Mouse (Mus musculus): ENCODE measurements around the gene Myl6.

Myl6 gene

DNA sequence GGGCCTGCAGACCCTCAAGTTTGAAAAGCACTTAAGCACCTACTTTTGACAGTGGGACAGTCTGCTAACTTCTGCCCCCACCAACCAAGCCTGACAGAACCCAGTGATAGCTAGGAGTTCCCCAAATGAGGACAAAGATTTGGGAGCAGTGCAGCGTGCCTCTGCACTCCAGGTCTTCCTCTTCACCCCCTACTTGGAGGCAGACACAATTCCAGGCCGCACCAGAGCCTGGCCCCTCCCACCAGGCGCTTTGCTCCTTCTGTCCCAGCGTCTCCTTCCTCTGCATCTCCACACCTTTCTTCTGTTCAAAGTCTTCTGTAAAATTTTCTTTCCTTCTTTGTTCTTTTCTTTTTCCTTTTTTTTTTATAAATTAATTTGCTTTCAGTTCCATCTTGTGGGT lies 4.2 kb downstream of the Myl6 start:
- no peak for DNase-seq (ENCODE audit: low spot score in 2 of 2)

DNA sequence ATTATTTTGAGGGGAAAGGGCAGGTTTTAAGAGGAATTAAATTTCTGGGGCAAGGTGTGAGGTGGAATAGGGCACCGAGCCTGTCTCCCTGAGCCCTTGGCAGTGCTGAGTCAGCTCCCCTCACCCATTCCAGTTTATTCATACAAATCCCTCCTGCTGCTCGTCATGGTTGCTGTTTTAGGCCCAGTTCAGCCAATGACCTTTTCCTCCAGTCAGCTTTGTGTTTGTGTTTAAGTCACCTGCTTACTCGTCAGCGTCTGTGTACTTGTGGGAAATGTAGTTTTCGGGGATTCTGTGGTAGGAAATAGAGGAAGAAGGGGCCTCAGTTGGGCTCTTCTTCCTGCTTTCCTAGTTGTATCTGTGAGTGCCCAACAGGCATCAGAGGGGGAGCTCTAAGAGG lies 4.6 kb downstream of the Myl6 start:
- no peak for DNase-seq (ENCODE audit: low spot score in 2 of 2)

DNA sequence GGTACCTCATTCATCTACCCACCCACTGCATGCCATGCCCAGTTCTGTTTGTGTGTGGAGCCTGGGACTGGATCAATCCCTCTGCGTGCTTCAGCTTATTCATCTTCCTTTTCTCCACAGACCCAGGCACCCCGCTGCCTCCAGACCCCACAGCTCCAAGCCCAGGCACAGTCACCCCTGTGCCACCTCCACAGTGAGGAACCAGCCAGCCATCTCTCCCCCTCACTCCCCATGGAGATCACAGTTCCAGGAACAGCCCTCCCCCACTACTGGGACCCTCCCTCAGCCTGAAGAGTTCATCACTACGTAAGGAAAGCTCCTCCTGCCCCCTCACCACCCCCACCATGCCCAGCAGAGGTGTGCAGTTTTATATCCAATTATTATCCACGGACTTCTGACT lies 5.2 kb downstream of the Myl6 start:
- DNase-seq (ENCODE audit: low spot score in 2 of 2) = no peak

DNA sequence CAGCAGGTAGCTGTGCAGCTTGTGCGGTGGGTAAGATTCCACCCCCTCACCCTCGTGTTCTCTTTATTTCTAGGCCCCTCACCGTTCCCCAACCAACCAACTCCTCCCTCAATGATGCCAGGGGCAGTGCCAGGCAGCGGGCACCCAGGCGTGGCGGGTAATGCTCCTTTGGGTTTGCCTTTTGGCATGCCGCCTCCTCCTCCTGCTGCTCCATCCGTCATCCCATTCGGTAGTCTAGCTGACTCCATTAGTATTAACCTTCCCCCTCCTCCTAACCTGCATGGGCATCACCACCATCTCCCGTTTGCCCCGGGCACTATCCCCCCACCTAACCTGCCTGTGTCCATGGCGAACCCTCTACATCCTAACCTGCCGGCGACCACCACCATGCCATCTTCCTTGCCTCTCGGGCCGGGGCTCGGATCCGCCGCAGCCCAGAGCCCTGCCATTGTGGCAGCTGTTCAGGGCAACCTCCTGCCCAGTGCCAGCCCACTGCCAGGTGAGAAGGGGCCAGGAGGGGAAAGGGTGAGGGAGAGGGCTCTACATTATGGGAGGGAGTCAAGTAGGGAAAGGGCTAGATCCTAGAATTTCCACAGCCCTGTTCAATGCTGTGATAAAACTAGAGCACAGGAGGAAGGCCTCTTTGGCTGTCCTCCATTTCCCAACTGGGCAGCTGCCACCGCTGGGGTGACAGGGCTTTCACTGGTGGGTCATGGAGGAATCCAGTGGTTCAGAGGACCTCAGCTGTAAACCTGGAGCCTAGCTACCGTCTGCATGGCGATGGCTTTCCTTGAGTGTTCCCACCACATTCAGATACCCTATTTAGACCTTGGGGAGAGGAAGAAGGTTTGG lies 5.9 kb downstream of the Myl6 start:
- DNase-seq (ENCODE audit: low spot score in 2 of 2) = no peak

DNA sequence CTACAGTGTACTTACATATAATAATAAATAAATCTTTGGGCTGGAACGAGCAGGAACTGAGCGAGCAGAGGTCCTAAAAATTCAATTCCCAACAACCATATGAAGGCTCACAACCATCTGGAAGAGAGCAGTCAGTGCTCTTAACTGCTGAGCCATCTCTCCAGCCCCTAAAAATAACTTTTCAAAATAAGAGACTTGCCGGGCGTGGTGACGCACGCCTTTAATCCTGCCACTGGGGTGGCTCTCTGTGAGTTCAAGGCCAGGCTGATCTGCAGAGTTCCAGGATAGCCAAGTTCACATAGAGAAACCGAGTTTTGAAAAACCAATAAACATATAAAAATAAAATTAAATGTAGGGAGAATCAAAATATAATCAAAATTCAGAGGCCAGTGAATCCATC lies 7.6 kb downstream of the Myl6 start:
- no peak for DNase-seq (ENCODE audit: low spot score in 2 of 2)

DNA sequence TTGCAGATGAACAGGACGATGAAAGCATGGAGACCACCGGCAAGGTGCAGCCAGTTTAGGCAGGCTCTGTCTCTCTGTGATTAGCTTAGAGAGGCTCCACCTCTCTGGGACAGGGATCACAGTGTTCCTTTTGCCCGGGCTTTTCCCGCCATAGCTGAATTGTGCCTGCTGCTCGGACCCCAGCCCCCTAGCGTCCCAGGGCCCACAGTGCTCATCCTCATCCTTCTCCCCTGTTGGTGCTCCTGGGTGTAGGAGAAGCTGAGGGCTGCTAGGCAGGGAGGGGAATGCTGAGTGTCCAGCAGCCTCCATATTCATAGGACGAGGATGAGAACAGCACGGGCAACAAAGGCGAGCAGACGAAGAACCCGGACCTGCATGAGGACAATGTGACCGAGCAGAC lies 19.6 kb downstream of the Myl6 start:
- no peak for DNase-seq (ENCODE audit: low spot score in 2 of 2)

DNA sequence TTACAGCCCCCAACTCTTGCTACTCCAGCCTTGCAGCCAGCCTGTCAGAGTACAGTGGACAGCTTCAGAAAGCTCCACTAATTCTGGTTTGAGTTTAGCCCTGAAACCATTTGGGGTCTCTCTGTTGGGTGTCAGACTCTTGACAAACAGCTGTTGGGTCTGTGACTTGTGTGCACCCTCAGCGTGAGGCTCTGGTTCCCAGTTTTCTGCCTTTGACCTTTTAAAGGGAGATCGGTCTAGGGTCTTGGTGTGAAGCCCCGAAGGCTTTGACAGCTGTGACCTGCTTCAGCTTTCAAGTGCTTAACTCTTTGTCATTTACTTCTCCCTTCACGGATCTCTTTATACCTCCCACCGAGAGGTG lies 33.7 kb downstream of the Myl6 start:
- no peak for DNase-seq (ENCODE audit: low spot score in 2 of 2)

DNA sequence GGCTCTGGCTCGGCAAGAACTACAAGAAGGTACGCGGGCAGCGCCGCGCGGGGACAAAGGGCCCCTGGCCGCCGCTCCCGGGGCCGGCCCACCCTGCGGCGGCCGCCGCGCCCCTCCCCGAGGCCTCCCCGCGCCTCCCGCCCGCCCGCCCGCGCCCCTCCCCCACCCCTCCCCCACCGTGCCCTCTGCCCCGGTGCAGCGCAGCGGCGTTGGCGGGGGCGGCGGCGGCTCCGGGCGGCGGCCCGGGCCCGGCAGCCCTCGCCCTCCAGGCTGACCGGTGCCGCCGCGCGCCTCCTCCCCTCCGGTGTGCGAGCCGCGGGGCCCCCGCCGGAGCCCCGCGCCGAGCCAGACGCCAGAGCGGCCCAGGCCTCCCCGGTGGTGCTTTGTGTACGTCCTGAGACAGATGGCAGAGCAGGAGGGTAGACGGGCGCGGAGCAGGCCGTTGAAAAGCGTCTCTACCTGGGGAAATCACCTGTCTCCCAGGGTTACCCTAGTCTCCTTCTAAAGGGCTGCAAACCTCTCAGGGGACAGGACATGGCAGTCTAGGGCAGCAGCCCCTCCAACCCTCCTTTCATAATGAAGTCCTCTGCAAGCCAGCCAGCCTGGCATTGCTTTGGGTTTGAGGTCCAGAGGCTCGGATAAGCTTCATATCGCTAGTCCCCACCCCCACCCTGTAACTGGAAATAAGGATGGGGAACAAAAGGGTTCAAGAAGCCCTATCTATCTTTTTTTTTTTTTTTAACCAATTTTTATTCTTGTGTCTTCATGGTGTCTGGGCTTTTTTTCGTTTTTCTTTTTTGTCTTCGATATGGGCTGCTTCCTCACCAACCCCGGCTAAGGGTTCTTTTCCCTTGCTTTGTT lies 34.3 kb downstream of the Myl6 start:
- DNase-seq (ENCODE audit: low spot score in 2 of 2) = peak in 1 of 2 experiments; percentile 36

DNA sequence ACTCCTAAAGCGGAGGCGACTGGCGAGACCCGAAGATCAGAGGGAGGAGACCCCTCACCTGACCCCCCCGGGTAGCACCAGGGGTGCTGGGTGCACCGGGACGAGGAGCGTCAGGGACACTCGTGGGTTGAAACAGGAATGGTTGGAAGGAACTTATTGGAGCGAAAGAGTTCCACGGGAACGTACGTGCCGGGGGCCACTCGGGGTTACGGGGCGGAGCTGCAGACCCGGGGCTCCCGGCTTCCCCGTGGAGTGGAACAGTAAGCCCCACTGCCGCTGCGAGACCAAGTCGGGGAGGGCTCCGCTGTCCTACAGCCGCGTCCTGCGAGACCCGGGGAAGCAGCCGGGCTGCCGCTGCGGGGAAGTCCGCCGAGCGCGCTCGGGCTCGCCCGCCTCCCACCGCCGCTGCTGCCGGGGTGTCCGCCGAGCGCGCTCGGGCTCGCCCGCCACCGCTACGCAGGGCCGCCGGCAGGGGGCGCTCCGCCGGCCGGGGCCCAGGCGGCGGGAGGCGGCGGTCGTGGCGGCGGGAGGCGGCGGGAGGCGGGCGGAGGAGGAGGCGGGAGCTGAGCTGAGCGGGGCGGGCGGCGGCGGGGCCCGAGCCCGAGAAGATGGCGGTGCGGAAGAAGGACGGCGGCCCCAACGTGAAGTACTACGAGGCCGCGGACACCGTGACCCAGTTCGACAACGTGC lies 35.1 kb downstream of the Myl6 start, which contains the start of gene Smarcc2:
TSS of gene Smarcc2 (plus strand) at position 530 of the 690 bp plus-strand sequence.
- DNase-seq (ENCODE audit: low spot score in 2 of 2) = peak; percentile 74 to 85

DNA sequence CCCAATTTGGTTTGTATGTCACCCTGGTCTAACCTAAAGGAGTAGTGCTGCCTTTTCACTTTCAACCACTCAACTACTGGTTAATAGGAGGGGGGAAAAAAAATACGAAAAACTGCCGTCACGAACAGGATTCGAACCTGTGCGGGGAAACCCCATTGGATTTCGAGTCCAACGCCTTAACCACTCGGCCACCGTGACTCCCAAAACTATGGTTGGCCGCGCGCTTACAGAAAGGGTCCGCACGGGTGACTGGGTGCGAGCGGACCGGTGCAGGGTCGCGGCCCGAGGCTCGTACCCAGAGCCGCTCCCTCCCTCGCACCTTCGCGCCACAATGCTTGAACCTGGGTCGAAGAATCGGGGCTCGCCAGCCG lies 35.6 kb downstream of the Myl6 start:
- peak in 1 of 2 experiments; percentile 89 for DNase-seq (ENCODE audit: low spot score in 2 of 2)

DNA sequence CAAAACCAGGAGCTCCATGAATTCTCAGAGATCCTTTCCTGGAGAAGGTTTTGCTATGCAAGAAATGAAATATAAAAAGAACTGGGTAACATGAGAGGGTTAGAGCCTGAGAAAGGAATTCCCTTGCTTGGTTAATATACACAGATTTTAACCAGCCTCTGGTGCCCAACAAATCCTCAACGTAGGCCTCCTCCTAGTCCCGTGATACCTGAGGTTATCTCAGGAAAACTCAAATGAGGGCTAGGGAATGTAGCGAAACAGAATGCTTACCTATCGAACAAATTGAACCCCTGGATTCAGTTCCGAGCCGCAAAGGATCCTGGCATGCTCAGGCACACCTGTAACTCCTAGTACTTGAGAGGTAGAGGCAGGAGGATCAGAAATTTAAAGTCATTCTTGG lies 36.3 kb downstream of the Myl6 start:
- no peak for DNase-seq (ENCODE audit: low spot score in 2 of 2)

DNA sequence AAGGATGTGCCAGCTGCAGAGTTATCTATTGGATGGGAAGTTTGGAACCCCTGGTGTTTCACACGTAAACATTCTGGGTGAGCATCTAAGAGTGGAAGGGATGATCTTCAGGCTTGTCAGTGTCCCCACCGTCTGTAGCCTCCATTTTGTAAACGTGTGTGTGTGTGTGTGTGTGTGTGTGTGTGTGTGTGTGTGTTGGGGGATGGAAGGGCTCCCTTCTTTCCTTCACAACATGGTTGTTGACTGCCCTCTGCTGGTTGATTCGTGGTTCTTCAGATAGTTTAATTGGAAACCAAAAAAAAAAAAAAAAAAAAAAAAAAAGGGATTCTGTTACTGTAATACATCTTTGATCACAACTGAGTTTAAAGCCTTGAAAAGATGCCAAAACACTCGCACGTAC lies 38.7 kb downstream of the Myl6 start:
- DNase-seq (ENCODE audit: low spot score in 2 of 2) = peak; percentile 46 to 48

DNA sequence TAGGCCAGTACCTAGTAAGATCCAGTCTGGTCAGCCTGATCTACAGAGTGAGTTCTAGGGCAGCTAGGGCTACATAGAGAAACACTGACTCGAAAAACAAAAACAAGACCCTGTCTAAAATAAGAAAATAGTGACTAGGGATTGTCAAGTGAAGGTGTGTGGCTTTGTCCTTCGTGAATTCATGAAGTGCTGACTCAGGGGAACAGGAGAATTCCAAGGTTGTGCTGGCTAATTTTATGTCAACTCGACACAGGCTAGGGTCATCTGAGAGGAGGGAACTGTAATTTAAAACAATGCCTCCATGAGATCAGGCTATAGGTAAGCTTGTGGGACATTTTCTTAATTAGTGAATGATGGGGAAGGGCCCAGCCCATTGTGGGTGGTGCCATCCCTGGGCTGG lies 39.5 kb downstream of the Myl6 start:
- DNase-seq (ENCODE audit: low spot score in 2 of 2) = no peak

DNA sequence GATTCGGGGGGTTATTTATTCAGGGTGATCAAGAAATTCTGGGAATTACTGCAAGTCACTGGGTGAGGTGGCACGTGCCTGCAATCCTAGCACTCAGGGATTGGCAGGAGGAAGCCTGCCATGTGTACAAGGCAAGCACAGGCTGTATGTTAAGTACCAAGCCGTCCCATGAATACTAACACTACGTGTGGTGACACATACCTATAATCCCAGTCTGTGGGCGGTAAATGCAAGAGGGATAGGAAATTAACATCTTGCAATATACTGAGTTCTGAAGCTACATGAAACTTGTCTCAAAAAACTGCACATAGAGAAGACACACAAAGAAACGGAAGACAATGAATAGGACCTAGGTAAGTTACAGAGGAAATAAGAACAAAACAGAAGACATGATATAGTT lies 42.9 kb downstream of the Myl6 start:
- no peak for DNase-seq (ENCODE audit: low spot score in 2 of 2)

DNA sequence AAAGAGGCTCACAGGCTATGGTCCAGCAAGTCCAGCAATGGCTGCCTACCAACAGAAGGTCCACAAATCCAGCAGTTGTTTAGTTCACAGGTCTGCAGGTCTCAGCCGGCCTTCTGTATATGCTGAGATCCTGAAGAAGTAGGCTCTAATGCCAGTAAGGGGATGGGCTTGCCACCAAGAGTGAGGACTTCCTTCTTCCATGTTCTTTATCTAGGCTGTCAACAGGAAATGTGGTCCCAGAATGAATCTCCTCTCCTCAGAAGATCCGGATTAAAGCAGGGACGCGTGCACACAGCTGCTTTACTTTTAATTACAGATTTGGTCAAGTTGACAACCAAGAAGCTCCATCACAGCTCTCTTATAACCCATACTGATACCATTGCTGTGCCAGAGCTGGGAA lies 48.5 kb downstream of the Myl6 start:
- DNase-seq (ENCODE audit: low spot score in 2 of 2) = no peak

DNA sequence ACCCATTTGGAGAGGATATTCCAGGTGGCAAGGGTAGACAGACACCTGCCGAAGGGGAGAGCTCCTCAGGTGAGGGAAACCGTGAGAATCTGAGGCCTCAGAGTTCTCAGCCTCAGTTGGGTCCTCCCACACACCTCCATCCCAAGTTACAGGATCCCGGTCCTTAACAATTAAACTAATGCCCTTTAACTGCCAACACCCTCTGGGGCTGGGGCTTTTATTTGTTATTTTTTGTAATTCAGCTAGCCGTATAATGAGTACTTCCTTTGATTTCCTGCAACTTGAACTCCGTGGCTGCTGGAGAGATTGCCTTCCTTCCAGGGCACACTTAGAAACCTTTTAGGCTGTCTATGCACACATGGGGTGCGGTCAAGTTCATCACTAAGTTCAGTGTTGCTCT lies 49.6 kb downstream of the Myl6 start:
- no peak for DNase-seq (ENCODE audit: low spot score in 2 of 2)

DNA sequence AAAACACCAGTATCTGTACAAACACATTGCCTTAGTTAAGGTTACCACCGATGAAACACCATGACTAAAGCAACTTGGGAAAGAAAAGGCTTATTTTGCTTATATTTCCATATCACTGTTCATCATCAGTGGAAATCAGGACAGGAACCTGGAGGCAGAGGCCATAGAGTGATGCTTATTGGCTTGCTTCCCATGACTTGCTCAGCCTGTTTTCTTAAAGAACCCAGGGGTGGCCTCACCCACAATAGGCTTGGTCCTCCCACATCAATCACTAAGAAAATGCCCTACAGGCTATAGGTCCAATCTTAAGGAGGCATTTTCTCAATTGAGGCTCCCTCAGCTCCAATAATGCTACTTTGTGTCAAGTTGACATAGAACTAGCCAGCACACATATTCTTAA lies 51.2 kb downstream of the Myl6 start:
- DNase-seq (ENCODE audit: low spot score in 2 of 2) = no peak

DNA sequence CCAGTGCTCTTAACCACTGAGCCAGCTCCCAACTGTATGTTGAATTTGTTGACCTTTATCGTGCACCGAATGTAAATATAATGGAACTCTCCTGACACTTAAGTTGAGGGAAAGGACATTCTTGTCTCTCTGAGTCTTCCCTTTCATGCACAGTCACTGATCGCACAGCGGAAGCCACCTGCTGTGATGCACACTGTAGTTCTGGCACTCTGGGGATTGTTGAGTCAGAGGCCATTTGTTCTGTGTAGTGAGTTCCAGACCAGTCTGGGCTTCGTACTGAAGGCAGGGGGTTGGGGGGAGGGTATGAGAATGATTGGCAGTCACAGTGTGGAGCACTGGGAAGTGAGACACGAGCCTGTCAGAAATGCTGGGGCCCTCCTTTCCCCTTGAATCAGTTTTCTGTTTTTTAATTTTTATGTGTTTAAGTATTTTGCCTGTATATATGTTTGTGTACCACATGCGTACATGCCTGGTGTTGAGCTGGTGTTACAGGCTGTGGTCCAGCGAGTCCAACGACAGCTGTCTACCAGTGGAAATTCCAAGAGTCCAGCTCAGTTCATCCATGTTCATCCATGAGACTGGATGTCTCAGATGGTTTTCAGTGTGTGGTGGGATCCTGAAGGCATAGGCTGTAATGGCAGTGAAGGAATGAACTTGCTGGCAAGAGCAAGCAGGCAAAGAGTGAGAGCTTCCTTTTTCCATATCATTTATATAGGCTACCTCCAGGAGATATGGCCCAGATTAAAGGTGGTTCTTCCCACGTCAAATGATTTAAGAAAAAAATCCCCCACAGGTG lies 52.4 kb downstream of the Myl6 start:
- no peak for DNase-seq (ENCODE audit: low spot score in 2 of 2)
